Mouse (Mus musculus): ENCODE measurements at regions not wholly inside any gene's neighbourhood (a gene's known extent, or its start where the extent isn't known, plus 50 kb on each side); places are given as distances from the start of the nearest gene placed in this dataset.

GRCm38 (mm10) chr2:105608756-105609155 lies 59.9 kb upstream of the Pax6 start:
- TF ChIP-seq CTCF (IDR thresholded peaks at IDR 0.05; ENCODE audit: low read depth) (no peak), EP300 (IDR thresholded peaks at IDR 0.05; ENCODE audit: low read depth) (no peak)
